Mouse (Mus musculus) cerebellum, adult 2 months (tissue): ENCODE measurements around the gene Kcnq2.

Experiments used
- CTCF ChIP-seq: fragments of 200-500 bp; IDR thresholded peaks from 2 replicates; pipeline ENCODE4 v1.5.1; 2011; ENCODE audit warnings: low read depth, mild to moderate bottlenecking, control low read depth, low read length, moderate library complexity, borderline replicate concordance; ENCODE audit not compliant: insufficient read depth
- POLR2A ChIP-seq: fragments of 200-500 bp; IDR thresholded peaks from 2 replicates; pipeline ENCODE4 v1.6.1; 2011; ENCODE audit warnings: low read length, control low read depth, borderline replicate concordance; ENCODE audit not compliant: insufficient read depth

GRCm38 (mm10) chr2:181072403-181072714, 62.7 kb downstream of the Kcnq2 start:
- TF ChIP-seq POLR2A = no peak
- no peak for TF ChIP-seq CTCF
